Mouse (Mus musculus): ENCODE data around the gene Srarp.

DNA sequence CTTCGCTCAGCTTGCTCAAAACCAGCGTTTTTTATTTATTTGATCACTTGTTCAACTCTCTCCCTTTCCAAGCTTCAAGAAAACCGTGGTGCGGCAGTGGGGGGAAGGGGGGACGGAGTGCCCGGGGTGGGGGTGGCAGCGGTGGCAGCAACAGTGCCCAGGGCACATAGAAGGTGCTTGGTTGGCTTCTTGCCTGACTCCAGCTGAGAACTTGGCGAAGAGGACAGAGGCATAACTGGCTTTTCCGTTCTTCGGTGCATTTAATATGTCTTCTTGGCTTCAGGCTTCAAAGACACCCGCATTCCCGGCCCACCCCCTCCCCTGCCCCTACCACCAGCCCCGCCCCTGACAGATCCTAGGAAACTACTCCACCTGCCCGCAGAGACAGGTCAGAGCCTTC, 3.2 kb downstream of the Srarp start:
- TF ChIP-seq POLR2A (IDR thresholded peaks at IDR 0.05; ENCODE audit: borderline replicate concordance, extremely low read depth, insufficient read depth, insufficient read length, poor library complexity, severe bottlenecking) (no peak), CTCF (IDR thresholded peaks at IDR 0.05; ENCODE audit: borderline replicate concordance, extremely low read depth, insufficient read depth, insufficient read length) (no peak)
